Mouse (Mus musculus): ENCODE data around the gene Gm10073. TPM values are rescaled to one million over a fixed set of nuclear protein-coding genes. Genes with fewer than 3 reads are reported as not detected.

Gene Gm10073
- polyA plus RNA-seq, 1 experiment from 2014 or later: 5.9 TPM

- 95% methylated on average over 5 of the region's 5 CpGs for WGBS
- ATAC-seq (replicated peaks; ENCODE audit: low FRiP score) (no peak), DNase-seq (ENCODE audit: low spot score) (no peak)
- no peaks in the 10 kb centered on the region for H3K36me3 ChIP-seq (ENCODE audit: control insufficient read depth, insufficient read depth, low read length)
- no peaks in the 10 kb centered on the region for H3K27me3 ChIP-seq (ENCODE audit: control insufficient read depth, insufficient read depth, low read length)
- H3K27ac ChIP-seq (ENCODE audit: low read depth, low read length): no peak overlapping the region
- no peak overlapping the region for H3K4me3 ChIP-seq (ENCODE audit: low read depth, low read length)
- no peaks in the 10 kb centered on the region for H3K4me1 ChIP-seq (replicated peaks; ENCODE audit: control insufficient read depth, insufficient read depth, low read length)
- H3K9ac ChIP-seq (ENCODE audit: low read length): no peak overlapping the region
- peaks cover 6% of the 10 kb centered on the region for H3K9me3 ChIP-seq (ENCODE audit: control insufficient read depth, low read length)
- no peak overlapping the region for H3K4me2 ChIP-seq (ENCODE audit: low read depth, low read length, severe bottlenecking)
These were observed 19.2 kb downstream of the Gm10073 start for GRCm38 (mm10) chr8:106554011-106554410.

GRCm38 (mm10) chr8:106550906-106551305 lies 22.4 kb downstream of the Gm10073 start:
- ATAC-seq (replicated peaks; ENCODE audit: low FRiP score) (no peak), DNase-seq (ENCODE audit: low spot score) (no peak)
- Histone ChIP-seq H3K27me3 (ENCODE audit: control insufficient read depth, insufficient read depth, low read length) (no peaks in the 10 kb centered on the region), H3K27ac (ENCODE audit: low read depth, low read length) (no peak overlapping the region), H3K36me3 (ENCODE audit: control insufficient read depth, insufficient read depth, low read length) (no peaks in the 10 kb centered on the region), H3K4me2 (ENCODE audit: low read depth, low read length, severe bottlenecking) (no peak overlapping the region), H3K4me3 (ENCODE audit: low read depth, low read length) (no peak overlapping the region), H3K9me3 (ENCODE audit: control insufficient read depth, low read length) (no peaks in the 10 kb centered on the region), H3K4me1 (replicated peaks; ENCODE audit: control insufficient read depth, insufficient read depth, low read length) (no peaks in the 10 kb centered on the region), H3K9ac (ENCODE audit: low read length) (no peak overlapping the region)
- WGBS: 89% methylated on average over 1 of the region's 1 CpGs

GRCm38 (mm10) chr8:106548366-106548936 lies 24.8 kb downstream of the Gm10073 start:
- 86% methylated on average over 10 of the region's 10 CpGs for WGBS
- ATAC-seq (replicated peaks; ENCODE audit: low FRiP score) (no peak), DNase-seq (ENCODE audit: low spot score) (no peak)
- Histone ChIP-seq H3K4me2 (ENCODE audit: low read depth, low read length, severe bottlenecking) (no peak overlapping the region), H3K27ac (ENCODE audit: low read depth, low read length) (no peak overlapping the region), H3K9me3 (ENCODE audit: control insufficient read depth, low read length) (no peaks in the 10 kb centered on the region), H3K4me3 (ENCODE audit: low read depth, low read length) (no peak overlapping the region), H3K9ac (ENCODE audit: low read length) (no peak overlapping the region), H3K36me3 (ENCODE audit: control insufficient read depth, insufficient read depth, low read length) (no peaks in the 10 kb centered on the region), H3K27me3 (ENCODE audit: control insufficient read depth, insufficient read depth, low read length) (no peaks in the 10 kb centered on the region), H3K4me1 (replicated peaks; ENCODE audit: control insufficient read depth, insufficient read depth, low read length) (no peaks in the 10 kb centered on the region)

- ATAC-seq (replicated peaks; ENCODE audit: low FRiP score) (no peak), DNase-seq (ENCODE audit: low spot score) (no peak)
- Histone ChIP-seq H3K27ac (ENCODE audit: low read depth, low read length) (no peak overlapping the region), H3K9ac (ENCODE audit: low read length) (no peak overlapping the region), H3K4me2 (ENCODE audit: low read depth, low read length, severe bottlenecking) (no peak overlapping the region), H3K36me3 (ENCODE audit: control insufficient read depth, insufficient read depth, low read length) (no peaks in the 10 kb centered on the region), H3K9me3 (ENCODE audit: control insufficient read depth, low read length) (no peaks in the 10 kb centered on the region), H3K4me1 (replicated peaks; ENCODE audit: control insufficient read depth, insufficient read depth, low read length) (no peaks in the 10 kb centered on the region), H3K27me3 (ENCODE audit: control insufficient read depth, insufficient read depth, low read length) (no peaks in the 10 kb centered on the region), H3K4me3 (ENCODE audit: low read depth, low read length) (no peak overlapping the region)
- 92% methylated on average over 7 of the region's 7 CpGs for WGBS
These were observed 26.5 kb downstream of the Gm10073 start for GRCm38 (mm10) chr8:106546746-106547145.

DNA sequence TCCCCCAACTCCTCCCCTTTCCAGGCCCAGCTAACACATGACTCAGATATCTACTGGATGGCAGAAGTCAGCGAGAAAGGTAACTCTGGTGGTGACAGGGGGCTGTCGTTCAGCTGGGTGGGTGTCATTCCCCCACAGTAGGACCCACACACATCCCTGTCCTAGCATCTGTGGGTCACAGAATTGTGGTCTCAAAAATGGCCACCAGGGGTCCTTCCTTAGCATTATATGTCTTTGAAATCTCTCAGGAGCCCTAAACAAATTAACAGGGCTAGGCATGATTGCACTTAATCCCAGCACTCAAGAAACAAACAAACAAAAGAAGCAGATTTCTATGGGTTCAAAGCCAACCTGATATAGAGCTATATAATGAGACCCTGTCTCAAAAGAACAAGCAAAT lies 28.1 kb downstream of the Gm10073 start:
- Histone ChIP-seq H3K4me3 (ENCODE audit: low read depth, low read length) (no peak overlapping the region), H3K27me3 (ENCODE audit: control insufficient read depth, insufficient read depth, low read length) (no peaks in the 10 kb centered on the region), H3K9ac (ENCODE audit: low read length) (no peak overlapping the region), H3K4me2 (ENCODE audit: low read depth, low read length, severe bottlenecking) (no peak overlapping the region), H3K36me3 (ENCODE audit: control insufficient read depth, insufficient read depth, low read length) (no peaks in the 10 kb centered on the region), H3K4me1 (replicated peaks; ENCODE audit: control insufficient read depth, insufficient read depth, low read length) (no peaks in the 10 kb centered on the region), H3K9me3 (ENCODE audit: control insufficient read depth, low read length) (no peaks in the 10 kb centered on the region), H3K27ac (ENCODE audit: low read depth, low read length) (no peak overlapping the region)
- DNase-seq (ENCODE audit: low spot score) (no peak), ATAC-seq (replicated peaks; ENCODE audit: low FRiP score) (no peak)
- 88% methylated on average over 2 of the region's 2 CpGs for whole genome bisulfite sequencing

- DNase-seq (ENCODE audit: low spot score): no peak
- Histone ChIP-seq H3K27me3 (ENCODE audit: control insufficient read depth, insufficient read depth, low read length) (no peaks in the 10 kb centered on the region), H3K9ac (ENCODE audit: low read length) (no peak overlapping the region), H3K9me3 (ENCODE audit: control insufficient read depth, low read length) (no peaks in the 10 kb centered on the region), H3K4me2 (ENCODE audit: low read depth, low read length, severe bottlenecking) (no peak overlapping the region), H3K4me3 (ENCODE audit: low read depth, low read length) (no peak overlapping the region), H3K36me3 (ENCODE audit: control insufficient read depth, insufficient read depth, low read length) (no peaks in the 10 kb centered on the region), H3K27ac (ENCODE audit: low read depth, low read length) (no peak overlapping the region), H3K4me1 (replicated peaks; ENCODE audit: control insufficient read depth, insufficient read depth, low read length) (no peaks in the 10 kb centered on the region)
- ATAC-seq (replicated peaks; ENCODE audit: low FRiP score): no peak
- 63% methylated on average over 8 of the region's 8 CpGs for WGBS
These were observed 30.2 kb downstream of the Gm10073 start for GRCm38 (mm10) chr8:106543043-106543442.

DNA sequence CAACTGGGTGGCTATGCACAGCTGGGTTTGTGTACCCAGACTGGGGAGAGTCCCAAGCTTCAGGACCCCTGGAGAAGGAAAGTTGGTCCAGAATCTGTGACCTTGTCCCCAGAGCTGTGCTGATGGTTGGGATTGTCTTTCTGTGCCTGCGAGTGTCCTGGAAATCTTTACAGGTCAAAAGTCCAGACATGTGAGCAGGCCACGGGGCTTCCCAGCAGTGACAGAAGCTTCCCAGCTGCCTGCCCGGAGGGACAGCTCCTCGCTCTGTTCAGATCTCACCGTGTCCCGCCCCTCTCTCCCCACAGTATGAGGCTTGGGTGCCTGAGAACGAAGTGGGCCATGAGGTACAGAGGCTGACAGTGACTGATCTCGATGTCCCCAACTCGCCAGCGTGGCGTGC lies 32.3 kb downstream of the Gm10073 start:
- WGBS: 83% methylated on average over 11 of the region's 11 CpGs
- Histone ChIP-seq H3K9me3 (ENCODE audit: control insufficient read depth, low read length) (no peaks in the 10 kb centered on the region), H3K9ac (ENCODE audit: low read length) (no peak overlapping the region), H3K4me2 (ENCODE audit: low read depth, low read length, severe bottlenecking) (no peak overlapping the region), H3K4me3 (ENCODE audit: low read depth, low read length) (no peak overlapping the region), H3K27ac (ENCODE audit: low read depth, low read length) (no peak overlapping the region), H3K36me3 (ENCODE audit: control insufficient read depth, insufficient read depth, low read length) (no peaks in the 10 kb centered on the region), H3K27me3 (ENCODE audit: control insufficient read depth, insufficient read depth, low read length) (no peaks in the 10 kb centered on the region), H3K4me1 (replicated peaks; ENCODE audit: control insufficient read depth, insufficient read depth, low read length) (no peaks in the 10 kb centered on the region)
- DNase-seq (ENCODE audit: low spot score): no peak
- ATAC-seq (replicated peaks; ENCODE audit: low FRiP score): no peak

DNA sequence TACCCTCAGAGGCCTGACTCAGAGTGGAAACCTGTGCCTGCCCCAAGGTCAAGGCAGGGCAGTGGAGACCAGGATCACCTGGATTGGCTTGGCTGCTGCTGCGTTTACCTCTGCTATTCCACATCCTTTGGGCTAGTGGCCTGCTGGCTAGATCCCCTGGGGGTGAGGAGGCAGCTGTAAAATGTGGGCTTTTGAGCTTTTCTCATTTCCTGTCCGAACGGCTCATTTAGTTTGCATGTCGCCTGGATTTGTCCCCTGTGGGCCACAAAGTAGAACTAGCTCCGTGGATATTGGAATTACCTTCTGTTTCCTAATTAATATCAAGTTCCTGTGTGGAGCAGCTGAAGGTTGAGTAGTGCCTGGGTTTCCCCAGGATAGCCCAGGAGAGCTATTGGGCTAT lies 34.1 kb downstream of the Gm10073 start:
- H3K4me1 ChIP-seq (replicated peaks; ENCODE audit: control insufficient read depth, insufficient read depth, low read length): no peaks in the 10 kb centered on the region
- ATAC-seq (replicated peaks; ENCODE audit: low FRiP score) (no peak), DNase-seq (ENCODE audit: low spot score) (no peak)
- no peak overlapping the region for H3K9ac ChIP-seq (ENCODE audit: low read length)
- WGBS: 64% methylated on average over 5 of the region's 5 CpGs
- H3K27ac ChIP-seq (ENCODE audit: low read depth, low read length): no peak overlapping the region
- no peak overlapping the region for H3K4me2 ChIP-seq (ENCODE audit: low read depth, low read length, severe bottlenecking)
- H3K9me3 ChIP-seq (ENCODE audit: control insufficient read depth, low read length): no peaks in the 10 kb centered on the region
- H3K4me3 ChIP-seq (ENCODE audit: low read depth, low read length): no peak overlapping the region
- H3K27me3 ChIP-seq (ENCODE audit: control insufficient read depth, insufficient read depth, low read length): no peaks in the 10 kb centered on the region
- no peaks in the 10 kb centered on the region for H3K36me3 ChIP-seq (ENCODE audit: control insufficient read depth, insufficient read depth, low read length)

- Histone ChIP-seq H3K36me3 (ENCODE audit: control insufficient read depth, insufficient read depth, low read length) (no peaks in the 10 kb centered on the region), H3K27ac (ENCODE audit: low read depth, low read length) (no peak overlapping the region), H3K4me3 (ENCODE audit: low read depth, low read length) (no peak overlapping the region), H3K4me2 (ENCODE audit: low read depth, low read length, severe bottlenecking) (no peak overlapping the region), H3K4me1 (replicated peaks; ENCODE audit: control insufficient read depth, insufficient read depth, low read length) (no peaks in the 10 kb centered on the region), H3K9me3 (ENCODE audit: control insufficient read depth, low read length) (no peaks in the 10 kb centered on the region), H3K9ac (ENCODE audit: low read length) (no peak overlapping the region), H3K27me3 (ENCODE audit: control insufficient read depth, insufficient read depth, low read length) (no peaks in the 10 kb centered on the region)
- DNase-seq (ENCODE audit: low spot score): no peak
- WGBS: 71% methylated on average over 4 of the region's 4 CpGs
- ATAC-seq (replicated peaks; ENCODE audit: low FRiP score): no peak
These were observed 37.8 kb downstream of the Gm10073 start for GRCm38 (mm10) chr8:106535448-106535847.

All from forebrain, embryonic 11.5 days (tissue).